Mouse (Mus musculus) liver, adult 2 months (tissue): ENCODE measurements around the gene Eva1b.

ENCODE experiments used
- CTCF ChIP-seq: fragments of 200-500 bp; IDR thresholded peaks from 2 replicates; pipeline ENCODE4 v1.5.1; 2011; ENCODE audit warnings: low read depth, low read length, control low read depth
- POLR2A ChIP-seq: fragments of 200-500 bp; IDR thresholded peaks from 2 replicates; pipeline ENCODE4 v1.6.1; 2011; ENCODE audit warnings: low read length, control low read depth; ENCODE audit not compliant: insufficient read depth; ENCODE audit errors: extremely low read depth

DNA sequence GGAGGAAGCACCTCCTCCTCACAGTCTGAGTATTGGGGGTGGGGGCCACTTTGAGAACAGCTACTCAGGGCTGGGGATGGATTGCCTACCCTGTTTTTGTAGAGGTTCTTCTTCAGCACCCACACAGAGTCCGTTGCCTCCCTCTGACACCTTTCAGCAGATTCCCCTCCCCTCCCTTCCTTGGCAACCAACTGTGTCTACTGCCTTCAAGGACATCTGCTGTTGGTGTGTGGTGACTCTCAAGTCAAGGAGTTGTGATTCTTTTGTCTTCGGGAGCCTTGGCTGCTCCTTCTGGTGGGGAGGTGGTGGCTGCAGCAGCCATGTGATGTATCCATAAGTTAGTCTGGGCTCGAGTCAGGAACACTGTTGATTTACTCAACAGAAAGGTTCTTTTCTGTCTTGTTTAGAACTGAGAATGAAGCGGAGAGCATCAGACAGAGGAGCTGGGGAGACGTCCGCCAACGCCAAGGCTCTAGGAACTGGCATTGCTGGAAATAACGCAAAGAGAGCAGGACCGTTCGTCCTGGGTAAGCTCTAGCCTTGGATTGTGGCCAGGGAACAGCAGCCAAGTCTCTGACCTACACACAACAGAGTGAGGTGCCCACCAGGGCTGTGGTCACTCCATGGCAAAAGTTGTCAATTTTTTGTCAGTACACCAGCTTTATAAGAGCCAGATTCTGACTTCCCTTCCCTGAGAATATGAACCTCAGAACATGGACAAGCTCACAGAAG is 24.1 kb upstream of the Eva1b start:
- TF ChIP-seq CTCF (no peak), POLR2A (no peak)
